16 mouse cellular contexts compared by ENCODE assay signal in the genomic region with DNA sequence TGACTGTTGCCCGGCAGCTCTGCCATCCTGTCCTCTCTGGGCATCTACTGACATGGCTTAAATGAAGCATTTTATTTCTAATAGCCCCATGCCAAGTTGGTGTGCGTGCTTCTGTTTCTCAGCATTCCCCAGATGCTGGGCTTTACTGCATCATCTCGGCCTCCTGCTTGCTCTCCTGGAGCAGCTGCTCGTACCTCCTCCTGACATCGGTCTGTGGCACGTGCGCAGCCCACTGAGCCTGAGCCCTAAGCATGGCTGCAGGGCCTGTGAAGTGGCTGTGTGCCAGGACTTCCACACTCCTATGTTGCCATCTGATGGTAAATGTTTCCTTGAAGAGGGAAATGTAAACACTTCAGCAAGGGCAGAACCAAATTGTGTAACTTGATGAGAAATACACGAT. TPM values are rescaled to one million over a fixed set of nuclear protein-coding genes. Genes with fewer than 3 reads are reported as not detected.
DNase-seq lines count a peak whose midpoint lies in the region; ATAC-seq and TF ChIP-seq lines count a peak whose summit lies in the region.
"Had no signal": no experiment of that assay in that cellular context is flagged by ENCODE, and none has a peak within 500 bp of the region (broad histone marks: within the 10 kb centered on the region; RNA-seq: fewer than 3 reads in every experiment).

No protein-coding gene starts in this region.

- H3K27me3 ChIP-seq in forebrain, embryonic 14.5 days (replicated peaks; ENCODE audit: control insufficient read depth, insufficient read depth, low read length): no peaks in the 10 kb centered on the region
- H3K27me3 ChIP-seq in forebrain, postnatal 0 days (ENCODE audit: insufficient read depth, low read length): no peaks in the 10 kb centered on the region
- no peaks in the 10 kb centered on the region for H3K27me3 ChIP-seq in midbrain, embryonic 16.5 days (ENCODE audit: control insufficient read depth, insufficient read depth, low read depth, low read length)
- H3K27me3 ChIP-seq in midbrain, embryonic 15.5 days (replicated peaks): no peaks in the 10 kb centered on the region
- no peaks in the 10 kb centered on the region for H3K27me3 ChIP-seq in embryonic facial prominence, embryonic 15.5 days
- H3K27me3 ChIP-seq in neural tube, embryonic 14.5 days (ENCODE audit: control insufficient read depth, insufficient read depth, low read length): no peaks in the 10 kb centered on the region
- H3K27me3 ChIP-seq: embryonic facial prominence, embryonic 13.5 days; megakaryocyte, embryonic 14.5 days; Patski had no signal

- 0 out of 2 replicates have a peak, but pooled peaks cover 4% of the 10 kb centered on the region for H3K4me1 ChIP-seq in forebrain, embryonic 14.5 days (ENCODE audit: control insufficient read depth, insufficient read depth, low read length)
- H3K4me1 ChIP-seq in forebrain, postnatal 0 days (ENCODE audit: insufficient read depth): no peaks in the 10 kb centered on the region
- peaks cover 6% of the 10 kb centered on the region for H3K4me1 ChIP-seq in midbrain, embryonic 16.5 days (ENCODE audit: control insufficient read depth, insufficient read depth, low read length)
- no peaks in the 10 kb centered on the region for H3K4me1 ChIP-seq in midbrain, embryonic 15.5 days
- peaks cover 36% of the 10 kb centered on the region for H3K4me1 ChIP-seq in embryonic facial prominence, embryonic 15.5 days
- peaks cover 6% of the 10 kb centered on the region; the same call in 1 of the 2 replicates for H3K4me1 ChIP-seq in neural tube, embryonic 14.5 days (ENCODE audit: control insufficient read depth, insufficient read depth, low read length)

- TF ChIP-seq CTCF in forebrain, postnatal 0 days (IDR thresholded peaks at IDR 0.05; ENCODE audit: low read depth): no peak

- no peak overlapping the region for H3K9ac ChIP-seq in forebrain, embryonic 14.5 days (ENCODE audit: low read length)
- H3K9ac ChIP-seq in forebrain, postnatal 0 days: no peak overlapping the region
- H3K9ac ChIP-seq in midbrain, embryonic 16.5 days (ENCODE audit: low read depth, low read length): no peak overlapping the region
- no peak overlapping the region for H3K9ac ChIP-seq in midbrain, embryonic 15.5 days
- no peak overlapping the region for H3K9ac ChIP-seq in embryonic facial prominence, embryonic 15.5 days
- no peak overlapping the region for H3K9ac ChIP-seq in neural tube, embryonic 14.5 days (replicated peaks; ENCODE audit: low read depth, low read length)
- H3K9ac ChIP-seq: embryonic facial prominence, embryonic 13.5 days had no signal

- peak; percentile 34 for DNase-seq in forebrain, embryonic 14.5 days (ENCODE audit: low spot score)
- DNase-seq in forebrain, postnatal 0 days: no peak
- no peak for DNase-seq in adrenal gland, postnatal 25 days
- DNase-seq: adrenal gland, postnatal 14 days; B cell, adult 2 months; gastrocnemius, postnatal 25 days; heart, postnatal 14 days had no signal

- no peak for ATAC-seq in forebrain, embryonic 14.5 days
- no peak for ATAC-seq in forebrain, postnatal 0 days
- peak; percentile 44; the same call in 1 of the 2 replicates for ATAC-seq in midbrain, embryonic 16.5 days
- no peak; the same call in 1 of the 2 replicates for ATAC-seq in midbrain, embryonic 15.5 days (replicated peaks)
- 0 out of 2 replicates have a peak, but pooled peaks have one; percentile 44 for ATAC-seq in embryonic facial prominence, embryonic 15.5 days (ENCODE audit: insufficient number of reproducible peaks, low FRiP score, low TSS enrichment, low read depth)
- ATAC-seq in neural tube, embryonic 14.5 days (ENCODE audit: low read depth): peak; percentile 68; the same call in 1 of the 2 replicates
- ATAC-seq in megakaryocyte, adult 5-6 weeks (ENCODE audit: poor library complexity, severe bottlenecking): no peak
- ATAC-seq: Patski had no signal

- no peaks in the 10 kb centered on the region for H3K9me3 ChIP-seq in forebrain, embryonic 14.5 days (replicated peaks; ENCODE audit: control insufficient read depth, low read length)
- no peaks in the 10 kb centered on the region for H3K9me3 ChIP-seq in forebrain, postnatal 0 days (ENCODE audit: low read length)
- no peaks in the 10 kb centered on the region for H3K9me3 ChIP-seq in midbrain, embryonic 16.5 days (replicated peaks; ENCODE audit: control insufficient read depth, low read length, poor library complexity, severe bottlenecking)
- no peaks in the 10 kb centered on the region; the same call in 1 of the 2 replicates for H3K9me3 ChIP-seq in midbrain, embryonic 15.5 days
- H3K9me3 ChIP-seq in embryonic facial prominence, embryonic 15.5 days (replicated peaks): no peaks in the 10 kb centered on the region
- H3K9me3 ChIP-seq in neural tube, embryonic 14.5 days (ENCODE audit: control insufficient read depth, low read length): no peaks in the 10 kb centered on the region
- H3K9me3 ChIP-seq: embryonic facial prominence, embryonic 13.5 days; limb, embryonic 10.5 days; megakaryocyte, embryonic 14.5 days had no signal

- 0 out of 2 replicates have a peak, but pooled peaks cover 3% of the 10 kb centered on the region for H3K36me3 ChIP-seq in forebrain, embryonic 14.5 days (ENCODE audit: control insufficient read depth, insufficient read depth, low read length)
- H3K36me3 ChIP-seq in forebrain, postnatal 0 days (ENCODE audit: insufficient read depth): peaks cover 4% of the 10 kb centered on the region
- no peaks in the 10 kb centered on the region for H3K36me3 ChIP-seq in midbrain, embryonic 16.5 days (ENCODE audit: control insufficient read depth, insufficient read depth, low read length)
- 0 out of 2 replicates have a peak, but pooled peaks cover 3% of the 10 kb centered on the region for H3K36me3 ChIP-seq in midbrain, embryonic 15.5 days (replicated peaks)
- H3K36me3 ChIP-seq in embryonic facial prominence, embryonic 15.5 days: peaks cover 4% of the 10 kb centered on the region; the same call in 1 of the 2 replicates
- H3K36me3 ChIP-seq in neural tube, embryonic 14.5 days (ENCODE audit: control insufficient read depth, insufficient read depth, low read length): no peaks in the 10 kb centered on the region

- 68% methylated on average over 8 of the region's 8 CpGs for WGBS in forebrain, embryonic 14.5 days
- 70% methylated on average over 8 of the region's 8 CpGs for WGBS in forebrain, postnatal 0 days
- WGBS in midbrain, embryonic 16.5 days: 76% methylated on average over 8 of the region's 8 CpGs
- 81% methylated on average over 8 of the region's 8 CpGs for WGBS in midbrain, embryonic 15.5 days
- 52% methylated on average over 8 of the region's 8 CpGs for WGBS in embryonic facial prominence, embryonic 15.5 days
- 52% methylated on average over 8 of the region's 8 CpGs for WGBS in neural tube, embryonic 14.5 days

- no peak overlapping the region for H3K4me3 ChIP-seq in forebrain, embryonic 14.5 days (ENCODE audit: low read depth, low read length)
- H3K4me3 ChIP-seq in forebrain, postnatal 0 days (ENCODE audit: low read depth, low read length): no peak overlapping the region
- H3K4me3 ChIP-seq in midbrain, embryonic 16.5 days (ENCODE audit: low read depth, low read length): no peak overlapping the region
- H3K4me3 ChIP-seq in midbrain, embryonic 15.5 days: no peak overlapping the region
- H3K4me3 ChIP-seq in embryonic facial prominence, embryonic 15.5 days (replicated peaks): no peak overlapping the region
- no peak overlapping the region for H3K4me3 ChIP-seq in neural tube, embryonic 14.5 days (ENCODE audit: low read depth, low read length)
- H3K4me3 ChIP-seq: embryonic facial prominence, embryonic 13.5 days; limb, embryonic 10.5 days; megakaryocyte, embryonic 14.5 days had no signal

- H3K27ac ChIP-seq in forebrain, embryonic 14.5 days (ENCODE audit: low read depth, low read length): no peak overlapping the region
- no peak overlapping the region for H3K27ac ChIP-seq in forebrain, postnatal 0 days (ENCODE audit: low read depth, low read length)
- no peak overlapping the region for H3K27ac ChIP-seq in midbrain, embryonic 16.5 days (ENCODE audit: low read length)
- H3K27ac ChIP-seq in midbrain, embryonic 15.5 days: no peak overlapping the region
- H3K27ac ChIP-seq in embryonic facial prominence, embryonic 15.5 days (replicated peaks): no peak overlapping the region
- 0 out of 2 replicates have a peak overlapping the region, but pooled peaks have one; percentile 22 for H3K27ac ChIP-seq in neural tube, embryonic 14.5 days (ENCODE audit: low read depth, low read length)
- H3K27ac ChIP-seq: embryonic facial prominence, embryonic 13.5 days; limb, embryonic 10.5 days had no signal

- no peak overlapping the region for H3K4me2 ChIP-seq in forebrain, embryonic 14.5 days (ENCODE audit: low read length)
- H3K4me2 ChIP-seq in forebrain, postnatal 0 days (ENCODE audit: low read depth): no peak overlapping the region
- no peak overlapping the region for H3K4me2 ChIP-seq in midbrain, embryonic 16.5 days (ENCODE audit: low read length)
- no peak overlapping the region for H3K4me2 ChIP-seq in midbrain, embryonic 15.5 days
- H3K4me2 ChIP-seq in embryonic facial prominence, embryonic 15.5 days (replicated peaks): no peak overlapping the region
- no peak overlapping the region for H3K4me2 ChIP-seq in neural tube, embryonic 14.5 days (ENCODE audit: low read depth, low read length)
- H3K4me2 ChIP-seq: embryonic facial prominence, embryonic 13.5 days had no signal

RNA-seq across cellular contexts. Expression of a gene that starts 30.8 kb away (rescaled TPM):
- 24.6 and 25.7 TPM in 2 replicates for polyA plus RNA-seq in forebrain, embryonic 14.5 days (2014; fragmentation: Nextera tagmentation; extraction: Ambion mirVana)
- total RNA-seq in forebrain, postnatal 0 days (2014; rRNA removed): 83.9 and 97.6 TPM in 2 replicates
- 19.1 and 20.1 TPM in 2 replicates for polyA plus RNA-seq in forebrain, postnatal 0 days (2015; fragmentation: Nextera tagmentation; extraction: Ambion mirVana)
- polyA plus RNA-seq in midbrain, embryonic 16.5 days (2015; fragmentation: Nextera tagmentation; extraction: Ambion mirVana): 27.1 and 29.9 TPM in 2 replicates
- 24.8 and 25.8 TPM in 2 replicates for polyA plus RNA-seq in midbrain, embryonic 15.5 days (2015; fragmentation: Nextera tagmentation; extraction: Ambion mirVana)
- 26.1 and 29.2 TPM in 2 replicates for polyA plus RNA-seq in embryonic facial prominence, embryonic 15.5 days (2015; fragmentation: Nextera tagmentation; extraction: Ambion mirVana)
- 26.8 and 33.6 TPM in 2 replicates for polyA plus RNA-seq in neural tube, embryonic 14.5 days (2014; fragmentation: Nextera tagmentation; extraction: Ambion mirVana)
- 57.3 and 68.1 TPM in 2 replicates for total RNA-seq in adrenal gland, postnatal 25 days (2021)
- 10.6 and 17.0 TPM in 2 replicates for total RNA-seq in megakaryocyte, adult 5-6 weeks (2015)
- total RNA-seq in megakaryocyte, adult 5-6 weeks (2017): 9.6 and 12.7 TPM in 2 replicates

RNA-seq across cellular contexts. Expression of a gene that starts 31.0 kb away (rescaled TPM):
- 1.8 and 2.5 TPM in 2 replicates for polyA plus RNA-seq in forebrain, embryonic 14.5 days (2014; fragmentation: Nextera tagmentation; extraction: Ambion mirVana)
- 5.3 and 5.8 TPM in 2 replicates for total RNA-seq in forebrain, postnatal 0 days (2014; rRNA removed)
- polyA plus RNA-seq in forebrain, postnatal 0 days (2015; fragmentation: Nextera tagmentation; extraction: Ambion mirVana): 3.5 and 6.9 TPM in 2 replicates
- 8.0 and 9.4 TPM in 2 replicates for polyA plus RNA-seq in midbrain, embryonic 16.5 days (2015; fragmentation: Nextera tagmentation; extraction: Ambion mirVana)
- 6.2 and 7.0 TPM in 2 replicates for polyA plus RNA-seq in midbrain, embryonic 15.5 days (2015; fragmentation: Nextera tagmentation; extraction: Ambion mirVana)
- 1.3 and 1.6 TPM in 2 replicates for polyA plus RNA-seq in embryonic facial prominence, embryonic 15.5 days (2015; fragmentation: Nextera tagmentation; extraction: Ambion mirVana)
- 2.8 and 3.7 TPM in 2 replicates for polyA plus RNA-seq in neural tube, embryonic 14.5 days (2014; fragmentation: Nextera tagmentation; extraction: Ambion mirVana)
- total RNA-seq in adrenal gland, postnatal 25 days (2021): 1.00 and 1.3 TPM in 2 replicates
- total RNA-seq in megakaryocyte, adult 5-6 weeks (2015): 0.02 and 0.21 TPM in 2 replicates
- total RNA-seq in megakaryocyte, adult 5-6 weeks (2017): 0.08 and 0.11 TPM in 2 replicates
- total RNA-seq: gastrocnemius, postnatal 25 days had no signal

Comparison
In these comparisons a context has a peak if more than half of its experiments do, and no peak if none do; other contexts are left out.
1. ATAC-seq: peak in midbrain, embryonic 16.5 days (single experiment), embryonic facial prominence, embryonic 15.5 days (single experiment) and neural tube, embryonic 14.5 days (single experiment); none in forebrain, embryonic 14.5 days (single experiment), forebrain, postnatal 0 days (single experiment), midbrain, embryonic 15.5 days (single experiment) and megakaryocyte, adult 5-6 weeks (single experiment).